Comparison of ENCODE assay signal across 9 mouse cellular contexts in the genomic region with DNA sequence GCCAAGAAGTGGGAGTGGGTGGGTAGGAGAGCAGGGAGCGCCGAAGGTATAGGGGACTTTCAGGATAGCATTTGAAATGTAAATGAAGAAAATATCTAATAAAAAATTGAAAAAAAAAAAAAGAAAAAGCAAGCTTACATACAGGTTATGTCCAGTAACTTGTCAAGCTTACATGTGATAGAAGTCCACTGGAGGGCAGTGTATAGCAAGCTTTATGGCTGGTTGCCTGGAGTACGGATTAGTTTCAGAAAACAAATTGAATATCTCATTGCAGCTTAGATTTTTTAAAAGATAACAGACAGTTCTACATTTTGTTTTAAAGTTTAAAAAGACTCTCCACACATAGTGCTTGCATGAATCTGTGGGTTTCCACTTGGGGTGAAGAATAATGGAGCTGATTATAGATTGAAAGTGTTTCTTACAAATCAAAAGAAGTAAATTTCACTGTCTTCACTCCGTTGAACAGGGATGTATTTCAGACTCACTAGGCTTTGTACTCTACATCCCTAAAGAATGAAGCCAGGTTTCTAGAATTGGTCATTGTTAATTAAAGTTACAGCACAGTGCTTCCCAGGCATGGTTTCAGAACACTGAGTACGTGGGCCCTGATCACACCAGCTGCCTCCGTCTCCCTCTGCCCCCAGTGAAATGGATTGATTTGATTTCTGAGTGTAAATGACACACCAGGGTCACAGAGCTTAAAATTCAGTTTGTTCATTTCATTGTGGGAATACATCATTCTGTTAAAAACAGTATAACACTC.
DNase-seq lines count a peak whose midpoint lies in the region; ATAC-seq and TF ChIP-seq lines count a peak whose summit lies in the region.
"Had no signal": no experiment of that assay in that cellular context is flagged by ENCODE, and none has a peak within 500 bp of the region (broad histone marks: within the 10 kb centered on the region; RNA-seq: fewer than 3 reads in every experiment).

No protein-coding gene starts in this region.

- H3K9me3 ChIP-seq in kidney, postnatal 0 days (replicated peaks; ENCODE audit: low read length): no peaks in the 10 kb centered on the region
- H3K9me3 ChIP-seq in stomach, postnatal 0 days (ENCODE audit: control insufficient read depth, low read length): no peaks in the 10 kb centered on the region
- H3K9me3 ChIP-seq: G1E had no signal

- no peaks in the 10 kb centered on the region for H3K36me3 ChIP-seq in kidney, postnatal 0 days (ENCODE audit: insufficient read depth, low read length)
- H3K36me3 ChIP-seq in stomach, postnatal 0 days (ENCODE audit: control insufficient read depth, insufficient read depth, low read length): no peaks in the 10 kb centered on the region
- H3K36me3 ChIP-seq: G1E had no signal

- no peak for TF ChIP-seq EP300 in stomach, postnatal 0 days (optimal IDR thresholded peaks at IDR 0.05)

- WGBS in kidney, postnatal 0 days: 54% methylated on average over 6 of the region's 6 CpGs
- WGBS in stomach, postnatal 0 days: 69% methylated on average over 6 of the region's 6 CpGs

- no peak overlapping the region for H3K9ac ChIP-seq in kidney, postnatal 0 days (ENCODE audit: low read depth, low read length)
- no peak overlapping the region for H3K9ac ChIP-seq in stomach, postnatal 0 days (ENCODE audit: low read length)

- no peak overlapping the region for H3K4me3 ChIP-seq in kidney, postnatal 0 days (replicated peaks; ENCODE audit: low read depth, low read length)
- no peak overlapping the region for H3K4me3 ChIP-seq in stomach, postnatal 0 days (ENCODE audit: low read depth, low read length)

- peak; percentile 77 to 83 for DNase-seq in cerebellum, postnatal 10 days
- DNase-seq in cerebellum, adult 11 months: no peak
- peak; percentile 89 for DNase-seq in 3T3-L1 (ENCODE audit: low read depth, low spot score)
- DNase-seq in embryo, embryonic 9.5 days (ENCODE audit: extremely low spot score): peak; percentile 13
- DNase-seq in kidney, postnatal 0 days (ENCODE audit: low spot score): peak; percentile 83
- DNase-seq in lung, postnatal 25 days (ENCODE audit: low spot score): peak; percentile 43
- no peak for DNase-seq in stomach, postnatal 0 days (ENCODE audit: low spot score)
- no peak for DNase-seq in spleen, adult 12 weeks (ENCODE audit: low spot score)

- TF ChIP-seq CTCF in kidney, postnatal 0 days (IDR thresholded peaks at IDR 0.05; ENCODE audit: low read depth): peak; percentile 75
- peak; percentile 71 for TF ChIP-seq CTCF in stomach, postnatal 0 days (IDR thresholded peaks at IDR 0.05; ENCODE audit: low read depth)

- H3K27me3 ChIP-seq in kidney, postnatal 0 days (ENCODE audit: insufficient read depth, low read length): no peaks in the 10 kb centered on the region
- H3K27me3 ChIP-seq in stomach, postnatal 0 days (ENCODE audit: control insufficient read depth, insufficient read depth, low read length): no peaks in the 10 kb centered on the region

- no peak overlapping the region for H3K27ac ChIP-seq in kidney, postnatal 0 days
- no peak overlapping the region for H3K27ac ChIP-seq in stomach, postnatal 0 days (replicated peaks)

- H3K4me2 ChIP-seq in kidney, postnatal 0 days (ENCODE audit: low read length): no peak overlapping the region
- no peak overlapping the region for H3K4me2 ChIP-seq in stomach, postnatal 0 days (replicated peaks; ENCODE audit: low read depth)

- H3K4me1 ChIP-seq in kidney, postnatal 0 days (replicated peaks; ENCODE audit: insufficient read depth, low read length): no peaks in the 10 kb centered on the region
- H3K4me1 ChIP-seq in stomach, postnatal 0 days (replicated peaks; ENCODE audit: control insufficient read depth, insufficient read depth): no peaks in the 10 kb centered on the region

- ATAC-seq in kidney, postnatal 0 days (replicated peaks; ENCODE audit: low FRiP score, low read depth): no peak
- no peak for ATAC-seq in stomach, postnatal 0 days (ENCODE audit: low FRiP score, low TSS enrichment)

Comparison
In these comparisons a context has a peak if more than half of its experiments do, and no peak if none do; other contexts are left out.
1. DNase-seq: peak in cerebellum, postnatal 10 days (2 of 2), 3T3-L1 (single experiment), embryo, embryonic 9.5 days (single experiment), kidney, postnatal 0 days (single experiment) and lung, postnatal 25 days (single experiment); none in cerebellum, adult 11 months (single experiment), stomach, postnatal 0 days (single experiment) and spleen, adult 12 weeks (single experiment).